Mouse (Mus musculus): ENCODE measurements around the gene Tjp3. TPM values are rescaled to one million over a fixed set of nuclear protein-coding genes. Genes with fewer than 3 reads are reported as not detected.
A peak's percentile ranks its signal among the peaks of the same experiment; 100 is the strongest.

The Tjp3 gene
- total RNA-seq, 2 experiments from 2014 or later, result not detected

GRCm38 (mm10) chr10:81279496-81279895, 11.9 kb downstream of the Tjp3 start:
- intact Hi-C loops (cut with DNase I), result no loop called here
- DNase-seq, result no peak

- intact Hi-C loops (cut with DNase I), result no loop called here
Measured at GRCm38 (mm10) chr10:81277676-81278075, 13.7 kb downstream of the Tjp3 start.

GRCm38 (mm10) chr10:81273842-81274241, 17.5 kb downstream of the Tjp3 start:
- no peak for DNase-seq
- intact Hi-C loops (cut with DNase I), result no loop called here

More at GRCm38 (mm10) chr10:81277676-81278075, 13.7 kb downstream of the Tjp3 start:
- DNase-seq, result no peak

DNA sequence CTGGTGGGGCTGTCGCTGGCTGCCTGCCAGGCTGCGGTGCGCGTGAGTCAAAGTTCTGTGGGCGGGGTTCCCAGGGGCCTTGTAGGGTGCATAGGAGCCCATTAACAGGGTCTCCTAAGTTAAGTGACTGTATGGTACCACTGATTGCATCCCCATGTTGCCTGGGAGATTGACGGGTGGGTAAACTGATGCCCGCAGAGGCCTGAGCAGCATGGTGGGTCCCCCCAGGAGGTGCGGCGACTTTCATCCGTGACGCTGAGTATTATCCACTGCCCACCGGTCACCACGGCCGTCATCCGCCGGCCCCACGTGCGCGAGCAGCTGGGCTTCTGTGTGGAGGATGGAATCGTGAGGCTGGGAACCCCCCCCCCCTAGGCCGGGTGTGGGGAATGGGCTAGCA, 19.0 kb downstream of the Tjp3 start:
- intact Hi-C loops (cut with DNase I), result no loop called here
- no peak for DNase-seq

DNA sequence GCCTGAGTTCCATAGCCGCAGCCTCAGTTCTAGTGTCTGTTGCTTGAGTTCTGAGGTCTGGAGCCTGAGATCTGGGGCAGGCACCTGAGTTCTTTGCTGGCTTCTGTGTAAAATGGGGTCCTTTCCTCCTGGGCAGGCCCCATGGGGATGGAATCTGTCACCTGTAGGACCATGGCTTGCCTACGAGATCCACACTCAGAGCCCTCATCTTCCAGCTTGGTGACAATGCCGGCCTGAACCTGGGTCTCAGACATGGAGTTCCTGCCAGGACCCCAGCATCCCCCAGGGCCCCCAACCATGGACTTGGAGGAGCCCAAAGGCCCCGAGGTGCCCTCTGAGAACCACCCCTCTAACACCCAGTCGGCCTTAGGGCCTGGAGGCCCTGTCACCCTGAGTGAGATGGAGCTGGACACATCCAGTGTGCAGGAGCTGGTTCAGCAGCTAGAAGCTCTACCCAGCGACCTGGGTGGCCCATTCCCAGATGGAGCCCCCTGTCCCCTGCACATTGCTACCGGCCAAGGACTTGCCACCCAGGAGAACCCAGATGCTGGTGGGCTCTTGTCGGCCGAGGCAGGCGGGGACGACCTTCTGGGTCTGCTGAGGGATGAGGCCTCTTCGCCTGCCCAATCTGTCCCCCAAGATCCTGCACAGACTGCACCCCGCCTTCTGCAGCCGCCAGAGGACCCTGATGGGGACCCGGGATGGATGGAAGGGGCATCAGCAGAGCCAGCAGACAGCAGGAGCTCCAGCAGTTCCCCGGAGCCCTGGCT, 22.6 kb downstream of the Tjp3 start:
- intact Hi-C loops (cut with DNase I), result no loop called here
- no peak for DNase-seq

DNA sequence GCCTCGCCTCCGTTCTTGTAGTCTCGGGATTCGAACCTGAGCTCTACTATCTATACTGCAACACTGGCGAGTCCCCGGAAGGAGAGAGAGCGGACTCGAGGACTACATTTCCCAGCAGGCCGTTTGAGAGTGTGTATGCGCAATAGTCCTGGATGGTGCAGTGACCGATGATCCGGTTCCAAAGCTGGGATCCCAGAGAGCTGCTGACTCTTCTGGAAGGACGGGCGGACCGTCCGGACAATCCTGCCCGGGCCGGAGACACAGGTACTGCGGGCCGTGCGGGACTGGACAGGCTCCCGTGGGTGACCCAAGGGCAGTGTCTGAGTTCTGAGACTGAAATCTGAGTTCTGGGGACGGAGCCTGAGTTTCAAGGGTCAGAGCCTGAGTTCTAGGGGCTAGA, 23.3 kb downstream of the Tjp3 start:
- intact Hi-C loops (cut with DNase I), result no loop called here
- peak; percentile 77 to 84 for DNase-seq

- intact Hi-C loops (cut with DNase I), result no loop called here
- peak; percentile 95 to 96 for DNase-seq
Measured at GRCm38 (mm10) chr10:81266211-81267105, 24.9 kb downstream of the Tjp3 start, which contains the start of the genes Mrpl54 and Apba3. Gene Mrpl54, minus strand, starts transcription at chr10:81266934. Gene Apba3, plus strand, starts transcription at chr10:81266960.

DNA sequence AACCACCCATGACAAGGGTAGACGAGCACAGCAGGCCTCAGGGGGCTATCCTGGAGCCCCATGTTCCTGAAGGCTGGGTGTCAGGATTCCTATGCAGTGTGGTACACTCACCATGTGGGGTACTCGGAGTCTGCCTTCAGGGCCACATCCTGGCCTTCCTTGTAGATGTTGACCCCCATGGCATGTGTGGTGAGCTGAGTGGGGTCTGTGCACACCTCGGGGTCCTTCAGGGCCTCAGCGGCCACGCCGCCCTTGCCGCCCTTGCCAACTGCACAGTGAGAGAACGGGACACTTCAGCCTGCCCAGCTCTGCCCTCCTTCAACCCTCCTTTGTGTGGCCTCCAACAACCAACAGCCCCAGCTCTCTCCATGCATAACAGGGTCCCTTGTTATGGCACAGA, 25.8 kb downstream of the Tjp3 start:
- intact Hi-C loops (cut with DNase I), result no loop called here

DNA sequence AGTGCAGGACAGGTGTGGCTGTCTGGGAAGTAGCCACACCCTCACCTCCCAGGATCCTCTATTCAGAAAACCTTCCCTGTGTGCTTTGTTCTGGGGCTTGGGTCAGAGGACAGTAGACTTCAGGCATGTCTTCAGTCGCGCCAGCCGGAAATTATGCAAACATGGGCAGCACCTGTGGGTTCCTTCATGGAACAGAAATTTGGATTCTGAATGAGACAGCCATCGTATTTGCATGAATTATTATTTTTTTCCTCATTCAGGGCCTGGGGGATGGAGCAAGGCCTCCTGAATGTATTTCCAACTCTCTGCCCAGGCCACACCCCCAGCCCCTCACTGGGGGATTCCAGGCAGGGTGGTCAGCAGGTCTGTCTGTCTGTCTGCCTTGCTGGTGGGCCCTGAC, 30.4 kb downstream of the Tjp3 start:
- DNase-seq, result no peak
- intact Hi-C loops (cut with DNase I), result no loop called here

More for the DNA sequence above, 25.8 kb downstream of the Tjp3 start:
- DNase-seq, result no peak

DNA sequence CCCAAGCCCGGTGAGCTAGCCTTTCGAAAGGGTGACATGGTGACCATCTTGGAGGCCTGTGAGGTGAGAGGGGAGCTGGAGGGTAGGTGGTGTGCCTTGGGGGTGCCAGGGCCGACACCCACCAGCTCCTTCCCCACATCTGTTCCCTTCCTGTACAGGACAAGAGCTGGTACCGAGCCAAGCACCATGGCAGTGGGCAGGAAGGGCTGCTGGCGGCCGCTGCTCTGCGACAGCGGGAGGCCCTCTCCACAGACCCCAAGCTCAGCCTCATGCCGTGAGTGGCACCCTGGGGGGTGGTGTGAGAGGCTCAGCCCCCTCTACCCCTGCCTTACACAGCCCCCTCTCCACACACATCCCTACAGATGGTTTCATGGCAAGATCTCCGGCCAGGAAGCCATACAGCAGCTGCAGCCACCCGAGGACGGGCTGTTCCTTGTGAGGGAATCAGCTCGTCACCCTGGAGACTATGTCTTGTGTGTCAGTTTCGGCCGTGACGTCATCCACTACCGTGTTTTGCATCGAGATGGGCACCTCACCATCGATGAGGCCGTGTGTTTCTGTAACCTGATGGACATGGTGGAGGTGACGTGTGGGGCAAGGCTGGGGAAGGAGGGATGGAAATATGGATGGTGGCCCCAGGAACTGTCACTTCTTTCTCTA, 32.0 kb downstream of the Tjp3 start:
- DNase-seq, result no peak
- intact Hi-C loops (cut with DNase I), result no loop called here

GRCm38 (mm10) chr10:81257158-81258039, 34.0 kb downstream of the Tjp3 start:
- DNase-seq, result no peak
- intact Hi-C loops (cut with DNase I), result no loop called here

- DNase-seq, result no peak
- intact Hi-C loops (cut with DNase I), result no loop called here
Measured at GRCm38 (mm10) chr10:81254886-81255285, 36.5 kb downstream of the Tjp3 start.

- intact Hi-C loops (cut with DNase I), result no loop called here
- DNase-seq, result no peak
Measured at GRCm38 (mm10) chr10:81252424-81253419, 38.7 kb downstream of the Tjp3 start, which contains the start of gene Matk. Gene Matk, plus strand, starts transcription at chr10:81252935.

GRCm38 (mm10) chr10:81249442-81249841, 41.9 kb downstream of the Tjp3 start:
- intact Hi-C loops (cut with DNase I), result no loop called here
- DNase-seq, result no peak

GRCm38 (mm10) chr10:81247804-81248203, 43.6 kb downstream of the Tjp3 start:
- intact Hi-C loops (cut with DNase I), result no loop called here
- no peak for DNase-seq

DNA sequence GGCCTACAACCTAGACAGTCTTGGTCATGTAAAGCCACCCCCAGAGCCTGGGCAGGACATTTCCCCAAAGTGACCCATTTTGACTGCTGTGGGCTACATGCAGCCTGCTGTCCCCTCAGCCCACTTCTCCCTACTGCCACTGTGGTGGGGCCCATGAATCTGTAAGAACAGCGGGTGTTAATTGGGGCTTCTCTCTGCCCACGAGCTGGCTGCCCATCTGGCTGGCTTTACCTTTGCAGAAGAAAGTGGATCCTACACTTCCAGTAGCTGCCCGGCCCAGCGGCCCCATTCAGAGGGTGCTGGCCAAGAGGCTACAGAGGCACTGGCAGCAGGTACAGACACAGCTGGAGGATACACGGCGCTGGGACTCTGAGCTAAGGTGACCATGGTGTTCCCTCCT, 46.2 kb downstream of the Tjp3 start:
- intact Hi-C loops (cut with DNase I), result no loop called here
- DNase-seq, result no peak

- intact Hi-C loops (cut with DNase I), result no loop called here
Measured at GRCm38 (mm10) chr10:81244595-81244994, 46.8 kb downstream of the Tjp3 start.

DNA sequence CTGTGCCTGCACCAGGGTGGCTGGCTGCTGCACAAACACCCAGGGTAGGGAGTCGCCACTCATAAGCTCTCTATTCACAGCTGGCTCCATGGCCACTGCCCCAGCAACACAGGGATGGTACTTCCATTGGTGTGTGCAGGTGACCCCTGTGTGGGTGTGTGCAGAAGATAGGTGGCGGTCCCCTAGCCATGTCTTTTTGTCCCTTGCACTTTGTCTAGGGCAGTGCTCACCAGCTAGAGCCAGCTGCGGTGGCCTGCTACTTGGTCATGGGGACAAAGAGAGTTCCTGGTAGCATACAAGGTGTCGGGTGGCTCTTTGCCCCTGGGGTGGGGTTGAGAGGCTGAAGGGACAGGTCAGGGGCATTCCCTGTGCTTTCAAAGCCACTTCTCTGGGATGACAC, 47.2 kb downstream of the Tjp3 start:
- intact Hi-C loops (cut with DNase I), result no loop called here
- no peak for DNase-seq

More at GRCm38 (mm10) chr10:81244595-81244994, 46.8 kb downstream of the Tjp3 start:
- peak; percentile 64 to 75 for DNase-seq

DNA sequence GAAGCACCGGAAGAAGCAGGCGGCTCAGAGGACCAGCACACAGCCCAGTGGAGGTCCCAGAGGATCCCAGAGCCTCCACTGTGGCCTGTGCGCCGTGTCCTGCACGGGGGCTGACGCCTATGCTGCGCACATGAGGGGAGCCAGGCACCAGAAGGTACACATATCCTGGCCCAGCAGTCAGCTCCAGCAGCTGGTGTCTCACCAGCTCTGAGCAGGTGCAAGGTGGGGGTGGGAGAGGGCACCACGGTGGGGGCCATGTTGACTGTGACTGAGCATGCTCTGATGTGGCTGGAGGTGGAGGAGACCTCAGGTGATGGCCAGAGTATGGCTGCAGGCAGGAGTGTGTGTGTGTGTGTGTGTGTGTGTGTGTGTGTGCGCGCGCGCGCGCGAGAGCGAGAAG, 49.4 kb downstream of the Tjp3 start:
- intact Hi-C loops (cut with DNase I), result no loop called here
- no peak for DNase-seq

Data from gastrocnemius, postnatal 36 days (tissue).